Mouse (Mus musculus) left cerebral cortex, adult 8-10 months (tissue): ENCODE measurements around the gene Krt39. TPM values are rescaled to one million over a fixed set of nuclear protein-coding genes. Genes with fewer than 3 reads are reported as not detected.

ENCODE experiments used
- DNase-seq, 2 experiments: peaks; one replicate each; pipeline ENCODE4 v3.0.0; 2022; ENCODE audit warnings: low spot score in 2 of 2
- total RNA-seq, 4 experiments: library from RNA; stranded (reverse); gene quantifications; 2 replicates each; pipeline ENCODE4 v1.2.4; 2022

Gene Krt39
- not detected for total RNA-seq

DNA sequence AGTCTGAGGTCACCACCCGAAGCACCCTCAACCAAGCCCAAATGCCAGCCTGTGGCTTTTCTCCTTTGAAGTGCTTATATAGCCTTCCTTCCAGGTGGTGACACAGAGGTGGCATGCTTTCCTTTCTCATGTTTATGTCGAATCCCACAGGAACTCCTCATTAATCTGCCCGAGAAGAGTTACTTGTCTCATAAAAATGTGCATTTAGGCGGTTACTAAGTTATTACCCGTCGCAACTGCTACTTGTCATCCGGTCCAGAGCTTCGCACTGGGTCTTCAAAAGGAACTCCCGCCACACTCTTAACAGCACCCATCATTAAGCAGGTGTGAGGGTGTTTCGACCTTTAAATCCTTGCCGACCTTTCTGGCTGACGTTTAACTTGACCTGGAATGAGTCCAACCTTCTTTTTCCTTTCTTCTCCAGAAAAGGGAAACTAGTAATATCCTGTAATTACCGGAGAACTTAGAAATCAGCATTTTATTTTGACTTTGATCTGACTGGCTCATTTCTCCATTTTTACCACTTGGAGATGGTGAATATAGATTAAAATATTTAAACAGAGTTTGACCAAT lies at the start of gene Krt39:
Krt39 (minus strand) TSS at position 51 of the 573 bp plus-strand sequence.
- DNase-seq: no peak

GRCm38 (mm10) chr11:99566530-99566929 lies 45.4 kb upstream of the Krt39 start, which contains the start of gene Krtap3-1:
Gene Krtap3-1 (minus strand): TSS chr11:99566630.
- no peak for DNase-seq

- DNase-seq: no peak
Measured at GRCm38 (mm10) chr11:99562580-99562979, 41.4 kb upstream of the Krt39 start.

- no peak for DNase-seq
Measured at GRCm38 (mm10) chr11:99559366-99559765, 38.2 kb upstream of the Krt39 start, which contains the start of gene Gm11939. Gene Gm11939 (minus strand): TSS chr11:99559466.

GRCm38 (mm10) chr11:99557976-99558745 lies 37.0 kb upstream of the Krt39 start:
- no peak for DNase-seq

DNA sequence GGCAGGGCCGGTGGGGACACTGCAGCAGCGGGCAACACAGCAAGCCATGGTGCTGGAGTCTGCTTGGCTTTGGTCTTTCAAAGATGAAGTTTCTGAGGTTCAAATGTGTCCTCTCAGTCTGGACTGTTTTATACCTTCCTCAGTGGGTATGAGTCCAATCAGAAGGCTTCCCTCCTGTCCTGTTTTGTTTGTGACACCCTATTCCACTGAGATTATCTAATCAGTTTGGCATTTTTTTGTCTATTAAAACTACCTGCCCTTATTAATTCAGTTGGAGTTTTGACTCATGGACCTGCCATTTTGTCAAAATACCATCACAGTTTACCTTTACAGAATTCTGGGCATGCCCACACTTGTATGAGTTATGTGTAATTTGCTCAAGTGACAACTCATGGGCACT lies 35.6 kb upstream of the Krt39 start, which contains the start of gene Krtap3-2:
Krtap3-2 (minus strand) TSS at position 101 of the 400 bp plus-strand sequence.
- DNase-seq: no peak

DNA sequence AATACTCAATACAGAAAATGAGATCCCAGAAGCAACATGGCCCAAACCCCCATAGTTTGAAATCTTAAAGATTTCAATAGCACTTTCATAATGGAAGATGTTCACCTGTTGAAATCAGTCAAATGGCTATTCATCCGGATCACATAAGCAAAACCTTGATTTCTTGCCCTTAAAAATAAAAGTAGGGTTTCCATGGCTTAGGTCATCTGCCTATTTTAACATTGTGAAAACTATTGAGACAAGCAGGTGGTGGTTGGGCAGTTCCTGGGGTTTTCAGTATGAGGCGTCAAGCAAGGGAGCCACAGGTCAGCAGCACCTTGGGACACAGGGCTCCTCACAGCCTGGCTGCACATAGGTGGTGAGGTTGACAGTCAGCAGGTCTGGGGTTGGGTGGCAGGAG lies 35.1 kb upstream of the Krt39 start:
- no peak for DNase-seq

GRCm38 (mm10) chr11:99550765-99551164 lies 29.6 kb upstream of the Krt39 start, which contains the start of gene Krtap3-3:
Gene Krtap3-3 (minus strand): TSS chr11:99550865.
- no peak for DNase-seq

GRCm38 (mm10) chr11:99547892-99548291 lies 26.8 kb upstream of the Krt39 start:
- DNase-seq: no peak

GRCm38 (mm10) chr11:99539721-99540120 lies 18.6 kb upstream of the Krt39 start:
- peak; percentile 17 to 52 for DNase-seq

GRCm38 (mm10) chr11:99514098-99514497 lies 7.0 kb downstream of the Krt39 start:
- no peak for DNase-seq

- DNase-seq: no peak
Measured at GRCm38 (mm10) chr11:99500095-99500805, 20.9 kb downstream of the Krt39 start.

DNA sequence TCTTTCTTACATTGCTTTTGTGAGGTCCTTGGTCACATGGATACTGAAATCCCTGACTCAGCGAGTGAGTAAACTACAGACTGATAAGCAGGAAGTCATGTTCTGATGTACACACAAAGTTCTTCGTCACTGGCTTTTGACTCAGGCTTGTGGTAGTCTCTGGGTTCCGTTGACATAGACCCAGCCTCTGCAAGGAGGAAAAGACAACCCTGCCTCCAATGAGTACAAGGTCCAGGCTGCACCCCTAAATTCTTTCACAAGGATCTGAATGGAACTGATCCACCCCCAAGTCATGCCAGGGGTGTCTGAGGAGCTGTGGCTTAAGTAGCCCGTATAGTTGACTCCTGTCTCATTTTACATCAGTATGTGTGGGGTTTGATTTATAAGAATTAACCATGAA lies 24.7 kb downstream of the Krt39 start:
- DNase-seq: no peak

GRCm38 (mm10) chr11:99494741-99495140 lies 26.4 kb downstream of the Krt39 start:
- DNase-seq: no peak

DNA sequence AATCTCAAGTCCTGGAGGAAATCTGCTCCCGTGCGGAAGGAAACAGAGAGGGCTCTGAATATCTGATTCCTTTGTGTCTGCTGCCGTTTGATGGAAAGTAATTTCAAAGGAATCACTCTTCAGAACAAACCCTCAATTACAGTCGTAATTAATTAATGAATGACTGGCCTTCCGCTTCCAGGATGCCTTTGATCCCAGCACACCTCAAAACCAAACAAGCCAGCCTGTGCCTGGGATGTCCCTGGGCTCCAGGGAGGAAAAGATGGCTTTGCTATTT lies 27.6 kb downstream of the Krt39 start:
- no peak for DNase-seq

DNA sequence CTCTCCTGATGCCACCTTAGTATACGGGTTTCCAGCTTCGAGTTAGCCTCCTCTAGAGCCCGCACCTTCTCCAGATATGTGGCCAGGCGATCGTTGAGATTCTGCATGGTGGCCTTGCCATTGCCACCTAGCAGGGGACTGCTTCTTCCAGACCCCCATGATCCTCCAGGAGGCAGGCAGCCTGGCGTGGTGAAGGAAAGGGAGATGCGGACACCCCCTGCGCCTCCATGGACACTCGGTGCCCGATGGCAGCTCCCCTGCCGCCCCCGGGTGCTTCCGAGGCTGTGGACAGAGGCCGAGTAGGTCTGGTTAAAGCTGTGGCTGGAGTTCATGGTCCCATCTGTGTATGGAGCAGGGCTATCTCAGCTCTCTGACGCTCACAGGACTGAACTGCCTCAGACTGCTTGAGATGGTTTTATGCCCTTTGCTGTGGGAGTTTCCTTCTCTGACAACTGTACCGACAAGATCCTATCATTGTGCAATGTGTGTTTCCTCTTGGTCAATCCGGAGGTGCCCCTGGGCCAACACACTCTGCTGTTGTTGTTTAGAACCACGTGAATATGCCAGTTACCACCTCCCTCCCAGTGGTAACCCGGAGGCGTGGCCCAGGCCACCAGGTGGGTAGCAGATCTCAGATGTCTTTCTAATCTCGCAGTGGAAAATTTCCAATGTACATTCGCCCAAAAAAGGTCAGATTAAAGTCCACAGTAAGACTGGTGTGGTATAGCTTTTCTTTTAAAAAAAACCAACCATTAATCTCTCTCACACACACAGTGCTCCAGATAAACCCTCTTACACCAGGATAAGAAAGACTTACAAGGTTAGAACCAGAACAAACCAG lies 28.2 kb downstream of the Krt39 start, which contains the start of gene Krt23:
Krt23 (minus strand) TSS at position 405 of the 841 bp plus-strand sequence.
- no peak for DNase-seq

DNA sequence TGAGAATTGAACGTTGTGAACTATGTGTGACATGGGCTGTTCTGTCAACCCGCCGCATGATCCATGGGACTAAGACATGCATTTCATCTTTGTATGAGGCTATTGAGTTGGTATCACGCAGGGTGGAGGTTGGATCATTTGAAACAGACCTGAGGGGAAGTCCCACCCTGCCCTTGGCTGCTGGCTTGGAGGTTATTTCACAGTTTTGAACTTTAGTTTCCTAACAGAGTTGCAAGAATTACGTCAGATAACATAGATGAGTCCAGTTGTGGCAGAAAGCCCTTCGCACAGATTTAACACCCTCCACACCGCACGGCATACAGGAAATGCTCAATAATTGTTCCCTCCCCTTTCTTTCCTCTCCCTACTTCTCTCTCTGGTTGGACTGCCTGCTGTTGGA lies 30.1 kb downstream of the Krt39 start:
- no peak for DNase-seq

DNA sequence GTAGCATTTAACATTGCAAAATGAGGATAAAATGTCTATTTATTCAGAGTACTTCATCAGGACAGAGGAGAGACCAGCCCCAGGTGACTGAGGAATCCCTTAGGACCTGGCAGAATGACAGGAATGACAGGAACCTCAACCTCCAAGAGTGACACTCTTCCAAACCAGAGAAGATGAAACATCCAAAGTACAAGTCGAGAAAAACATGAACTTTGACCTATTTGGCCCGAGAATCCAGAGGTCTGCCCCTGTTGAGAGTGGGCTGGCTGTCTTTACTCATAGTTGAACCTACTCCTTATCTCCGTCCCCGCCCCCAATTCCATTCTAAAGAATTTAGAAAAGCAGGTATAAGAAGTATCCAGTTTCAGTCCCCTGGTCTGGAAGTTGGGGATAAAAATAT lies 30.5 kb downstream of the Krt39 start:
- DNase-seq: no peak

- DNase-seq: no peak
Measured at GRCm38 (mm10) chr11:99489233-99489632, 31.9 kb downstream of the Krt39 start.

- DNase-seq: no peak
Measured at GRCm38 (mm10) chr11:99474981-99475380, 46.2 kb downstream of the Krt39 start.

GRCm38 (mm10) chr11:99473433-99473832 lies 47.7 kb downstream of the Krt39 start:
- DNase-seq: no peak
